Mouse (Mus musculus): ENCODE measurements at regions not wholly inside any gene's neighbourhood (a gene's known extent, or its start where the extent isn't known, plus 50 kb on each side); places are given as distances from the start of the nearest gene placed in this dataset.

GRCm38 (mm10) chr8:37398957-37399356 lies 405.6 kb downstream of the AI429214 start:
- no peaks in the 10 kb centered on the region for H3K36me3 ChIP-seq (ENCODE audit: insufficient read depth)
- H3K4me2 ChIP-seq = no peak overlapping the region
- no peak overlapping the region for H3K9ac ChIP-seq
- no peaks in the 10 kb centered on the region for H3K4me1 ChIP-seq (ENCODE audit: insufficient read depth)
- no peaks in the 10 kb centered on the region for H3K9me3 ChIP-seq (ENCODE audit: low read depth, low read length)
- 80% methylated on average over 2 of the region's 2 CpGs for WGBS
- ATAC-seq (ENCODE audit: insufficient read depth) (no peak), DNase-seq (no peak)
- TF ChIP-seq CTCF (IDR thresholded peaks at IDR 0.05; ENCODE audit: low read depth) = no peak
- H3K4me3 ChIP-seq (ENCODE audit: low read depth, low read length) = no peak overlapping the region
- H3K27ac ChIP-seq (ENCODE audit: low read depth) = no peak overlapping the region
- H3K27me3 ChIP-seq (ENCODE audit: insufficient read depth, low read length) = no peaks in the 10 kb centered on the region

DNA sequence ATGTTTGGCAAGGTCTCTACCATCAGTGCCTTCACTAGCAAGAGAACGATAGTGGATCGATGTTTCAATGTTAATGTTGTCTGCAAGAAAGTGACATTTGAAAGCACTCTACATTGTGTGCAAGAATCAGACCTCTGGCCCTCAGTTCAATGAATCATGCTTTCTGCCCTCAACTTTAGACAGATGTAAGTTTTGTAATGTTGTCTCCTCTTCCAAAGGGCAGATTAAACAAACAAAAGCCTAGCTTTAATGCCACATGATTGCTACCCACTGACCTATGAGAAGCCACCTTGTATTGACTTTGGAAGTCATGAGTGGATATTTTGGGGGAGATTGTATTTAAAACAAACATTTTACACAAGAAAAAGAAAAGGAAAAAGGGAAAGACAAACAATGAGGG lies 429.2 kb downstream of the AI429214 start:
- 21% methylated on average over 2 of the region's 2 CpGs for WGBS

GRCm38 (mm10) chr8:37424588-37424987 lies 431.2 kb downstream of the AI429214 start:
- TF ChIP-seq CTCF (IDR thresholded peaks at IDR 0.05; ENCODE audit: low read depth) = no peak
- no peaks in the 10 kb centered on the region for H3K9me3 ChIP-seq (ENCODE audit: low read depth, low read length)

More for the DNA sequence above, 429.2 kb downstream of the AI429214 start:
- Histone ChIP-seq H3K4me1 (ENCODE audit: insufficient read depth) (no peaks in the 10 kb centered on the region), H3K4me2 (no peak overlapping the region), H3K9me3 (ENCODE audit: low read depth, low read length) (no peaks in the 10 kb centered on the region), H3K36me3 (ENCODE audit: insufficient read depth) (no peaks in the 10 kb centered on the region), H3K4me3 (ENCODE audit: low read depth, low read length) (no peak overlapping the region), H3K27me3 (ENCODE audit: insufficient read depth, low read length) (no peaks in the 10 kb centered on the region), H3K27ac (ENCODE audit: low read depth) (no peak overlapping the region), H3K9ac (no peak overlapping the region)
- no peak for TF ChIP-seq CTCF (IDR thresholded peaks at IDR 0.05; ENCODE audit: low read depth)
- DNase-seq (no peak), ATAC-seq (ENCODE audit: insufficient read depth) (no peak)

DNA sequence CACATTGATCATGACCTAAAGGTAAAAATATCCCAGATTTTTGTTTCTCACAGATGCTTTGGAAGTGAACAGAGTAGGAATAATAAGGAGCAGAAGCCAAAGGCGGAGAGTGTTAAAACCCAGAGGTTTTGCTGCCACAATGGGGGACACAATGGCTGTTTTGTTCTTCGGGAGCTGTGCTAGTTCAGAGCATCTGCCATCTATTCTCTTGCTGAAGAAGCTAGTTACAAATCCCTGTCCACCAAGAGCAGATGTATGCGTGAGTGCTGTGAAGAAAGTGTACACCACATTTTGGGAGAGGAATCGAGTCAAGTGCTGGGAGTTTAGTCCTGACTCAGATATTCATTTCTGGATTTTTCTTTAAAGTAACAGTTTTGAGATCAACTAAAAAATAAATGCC lies 435.4 kb downstream of the AI429214 start:
- H3K36me3 ChIP-seq (ENCODE audit: insufficient read depth) = no peaks in the 10 kb centered on the region
- H3K4me2 ChIP-seq = no peak overlapping the region
- TF ChIP-seq CTCF (IDR thresholded peaks at IDR 0.05; ENCODE audit: low read depth) = no peak
- H3K9ac ChIP-seq = no peak overlapping the region
- no peaks in the 10 kb centered on the region for H3K4me1 ChIP-seq (ENCODE audit: insufficient read depth)
- WGBS = 87% methylated on average over 4 of the region's 4 CpGs
- no peaks in the 10 kb centered on the region for H3K27me3 ChIP-seq (ENCODE audit: insufficient read depth, low read length)
- DNase-seq = no peak
- ATAC-seq (ENCODE audit: insufficient read depth) = no peak
- no peak overlapping the region for H3K27ac ChIP-seq (ENCODE audit: low read depth)
- no peaks in the 10 kb centered on the region for H3K9me3 ChIP-seq (ENCODE audit: low read depth, low read length)
- H3K4me3 ChIP-seq (ENCODE audit: low read depth, low read length) = no peak overlapping the region

More at GRCm38 (mm10) chr8:37424588-37424987, 431.2 kb downstream of the AI429214 start:
- H3K4me2 ChIP-seq = no peak overlapping the region
- H3K27me3 ChIP-seq (ENCODE audit: insufficient read depth, low read length) = no peaks in the 10 kb centered on the region
- H3K4me3 ChIP-seq (ENCODE audit: low read depth, low read length) = no peak overlapping the region
- no peak overlapping the region for H3K9ac ChIP-seq
- DNase-seq = peak; percentile 73
- peak; percentile 44; the same call in 1 of the 2 replicates for ATAC-seq (ENCODE audit: insufficient read depth)
- H3K36me3 ChIP-seq (ENCODE audit: insufficient read depth) = no peaks in the 10 kb centered on the region
- no peaks in the 10 kb centered on the region for H3K4me1 ChIP-seq (ENCODE audit: insufficient read depth)
- H3K27ac ChIP-seq (ENCODE audit: low read depth) = no peak overlapping the region

DNA sequence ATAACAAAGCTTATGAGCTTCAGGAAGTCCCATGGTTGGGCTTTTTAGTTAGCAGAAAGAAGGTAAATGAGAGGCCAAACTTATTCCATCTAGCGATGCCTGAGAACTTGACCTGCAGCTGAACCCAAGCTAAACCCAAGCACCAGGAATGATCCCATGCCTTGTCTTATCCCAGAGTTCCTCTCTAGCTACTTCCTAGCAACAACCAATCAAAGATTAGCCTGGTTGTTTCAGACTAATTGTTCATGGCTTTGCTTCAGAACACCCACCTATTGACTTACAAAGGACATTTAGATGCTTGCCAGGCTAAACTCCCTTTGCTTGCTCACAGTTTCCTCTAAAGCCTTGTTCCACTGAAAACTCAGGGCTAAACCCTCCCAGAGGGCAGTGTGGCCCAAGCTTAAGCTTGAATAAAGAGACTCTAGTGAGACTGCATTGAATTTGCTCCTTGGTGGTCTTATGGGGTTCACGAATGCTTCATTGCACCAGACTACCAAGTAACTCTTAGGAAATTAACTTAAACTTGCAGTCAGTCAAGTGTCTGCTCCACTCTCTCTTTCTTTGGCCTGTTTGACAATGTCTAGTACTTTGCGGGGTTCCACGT lies 467.2 kb downstream of the AI429214 start:
- Histone ChIP-seq H3K9me3 (ENCODE audit: low read depth, low read length) (no peaks in the 10 kb centered on the region), H3K4me2 (no peak overlapping the region), H3K4me1 (ENCODE audit: insufficient read depth) (no peaks in the 10 kb centered on the region), H3K9ac (no peak overlapping the region), H3K36me3 (ENCODE audit: insufficient read depth) (no peaks in the 10 kb centered on the region), H3K27me3 (ENCODE audit: insufficient read depth, low read length) (no peaks in the 10 kb centered on the region), H3K27ac (ENCODE audit: low read depth) (no peak overlapping the region), H3K4me3 (ENCODE audit: low read depth, low read length) (no peak overlapping the region)
- TF ChIP-seq CTCF (IDR thresholded peaks at IDR 0.05; ENCODE audit: low read depth) = no peak
- 74% methylated on average over 4 of the region's 4 CpGs for WGBS
- DNase-seq = no peak
- ATAC-seq (ENCODE audit: insufficient read depth) = no peak

DNA sequence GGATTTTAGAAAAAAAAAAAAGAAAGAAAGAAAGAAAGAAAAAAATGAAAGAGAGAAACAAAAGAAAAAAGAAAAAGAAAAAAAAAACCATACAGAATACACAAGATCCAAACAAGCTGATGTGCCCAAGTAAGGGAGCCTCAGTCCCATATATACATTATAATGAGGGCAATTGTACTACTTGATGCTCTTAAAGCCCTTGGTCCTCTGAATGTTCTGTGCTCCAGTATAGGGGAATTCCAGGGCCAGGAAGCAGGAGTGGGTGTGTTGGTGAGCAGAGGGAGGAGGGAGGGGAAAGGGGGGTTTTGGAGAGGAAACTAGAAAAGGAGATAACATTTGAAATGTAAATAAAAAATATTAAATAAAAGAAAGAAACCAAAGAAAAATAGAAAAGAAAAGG lies 472.2 kb downstream of the AI429214 start:
- no peaks in the 10 kb centered on the region for H3K4me1 ChIP-seq (ENCODE audit: insufficient read depth)
- H3K4me2 ChIP-seq = no peak overlapping the region
- H3K4me3 ChIP-seq (ENCODE audit: low read depth, low read length) = no peak overlapping the region
- ATAC-seq (ENCODE audit: insufficient read depth) (no peak), DNase-seq (no peak)
- no peaks in the 10 kb centered on the region for H3K9me3 ChIP-seq (ENCODE audit: low read depth, low read length)
- no peaks in the 10 kb centered on the region for H3K36me3 ChIP-seq (ENCODE audit: insufficient read depth)
- no peaks in the 10 kb centered on the region for H3K27me3 ChIP-seq (ENCODE audit: insufficient read depth, low read length)
- no peak overlapping the region for H3K9ac ChIP-seq
- TF ChIP-seq CTCF (IDR thresholded peaks at IDR 0.05; ENCODE audit: low read depth) = no peak
- no peak overlapping the region for H3K27ac ChIP-seq (ENCODE audit: low read depth)

DNA sequence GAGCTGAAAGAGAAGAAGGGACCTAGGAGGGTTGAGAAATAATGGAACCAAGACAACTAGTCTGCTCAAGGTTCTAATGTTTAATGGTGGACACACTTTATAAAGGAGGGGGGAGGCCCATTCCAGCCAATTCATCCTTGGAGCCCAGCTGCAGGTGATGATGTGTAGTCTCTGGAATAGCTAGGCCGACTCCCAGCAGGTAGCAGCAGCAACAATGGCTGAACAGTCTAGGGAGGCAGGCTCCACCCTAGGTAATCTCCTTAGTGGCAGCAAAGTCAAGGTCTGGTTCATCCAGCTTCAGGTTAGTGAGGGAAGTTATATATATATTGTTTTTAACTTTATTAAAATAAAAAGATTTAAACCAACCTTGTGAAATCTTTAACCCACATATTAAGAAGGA lies 474.3 kb downstream of the AI429214 start:
- no peak overlapping the region for H3K4me2 ChIP-seq
- no peaks in the 10 kb centered on the region for H3K9me3 ChIP-seq (ENCODE audit: low read depth, low read length)
- 90% methylated on average over 1 of the region's 1 CpGs for WGBS
- no peak for DNase-seq
- H3K27ac ChIP-seq (ENCODE audit: low read depth) = no peak overlapping the region
- ATAC-seq (ENCODE audit: insufficient read depth) = no peak
- H3K27me3 ChIP-seq (ENCODE audit: insufficient read depth, low read length) = no peaks in the 10 kb centered on the region
- H3K9ac ChIP-seq = no peak overlapping the region
- no peaks in the 10 kb centered on the region for H3K4me1 ChIP-seq (ENCODE audit: insufficient read depth)
- no peak overlapping the region for H3K4me3 ChIP-seq (ENCODE audit: low read depth, low read length)
- TF ChIP-seq CTCF (IDR thresholded peaks at IDR 0.05; ENCODE audit: low read depth) = no peak
- H3K36me3 ChIP-seq (ENCODE audit: insufficient read depth) = no peaks in the 10 kb centered on the region

Measured in lung, embryonic 14.5 days (tissue).